Mouse (Mus musculus): ENCODE results near the gene Padi2.

The Padi2 gene

DNA sequence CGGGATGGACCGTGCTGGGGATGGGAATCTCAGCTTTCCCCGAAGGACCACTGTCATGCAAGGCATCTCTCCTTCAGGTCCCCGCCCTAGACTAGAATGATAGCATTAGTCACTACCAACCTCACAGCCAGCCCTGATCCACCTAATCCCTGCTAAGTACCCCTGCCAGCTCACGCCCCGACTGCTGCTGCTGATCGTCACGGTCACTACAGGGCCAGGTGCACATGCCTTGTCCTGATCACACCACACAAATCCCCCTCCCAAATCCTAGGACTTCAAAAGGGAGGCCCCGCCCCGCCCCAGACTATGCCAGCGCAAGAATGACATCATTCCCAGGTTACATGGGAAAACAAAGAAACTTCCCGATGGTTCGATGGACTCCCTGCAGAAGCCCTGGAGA, 24.4 kb upstream of the Padi2 start:
- no peak for DNase-seq

GRCm38 (mm10) chr4:140882365-140882764, 23.8 kb upstream of the Padi2 start:
- DNase-seq = no peak

DNA sequence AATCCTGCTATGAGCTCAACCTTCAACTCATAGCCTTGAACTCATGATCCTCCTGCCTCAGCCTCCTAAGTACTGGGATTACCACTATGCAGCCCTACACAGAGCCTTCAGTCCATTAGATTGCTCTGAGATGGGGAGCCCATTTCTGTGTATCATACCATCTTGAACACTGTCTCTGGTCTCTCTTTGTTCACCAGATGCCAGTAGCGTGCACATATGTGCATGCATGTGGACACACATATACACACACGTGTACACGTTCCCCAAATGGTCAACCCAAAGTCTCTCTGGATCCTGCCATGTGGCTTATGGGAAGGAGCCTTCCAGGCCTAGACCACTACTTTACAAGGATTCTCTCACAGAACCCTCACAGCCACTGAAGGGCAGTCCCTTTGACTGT, 23.2 kb upstream of the Padi2 start:
- no peak for DNase-seq

DNA sequence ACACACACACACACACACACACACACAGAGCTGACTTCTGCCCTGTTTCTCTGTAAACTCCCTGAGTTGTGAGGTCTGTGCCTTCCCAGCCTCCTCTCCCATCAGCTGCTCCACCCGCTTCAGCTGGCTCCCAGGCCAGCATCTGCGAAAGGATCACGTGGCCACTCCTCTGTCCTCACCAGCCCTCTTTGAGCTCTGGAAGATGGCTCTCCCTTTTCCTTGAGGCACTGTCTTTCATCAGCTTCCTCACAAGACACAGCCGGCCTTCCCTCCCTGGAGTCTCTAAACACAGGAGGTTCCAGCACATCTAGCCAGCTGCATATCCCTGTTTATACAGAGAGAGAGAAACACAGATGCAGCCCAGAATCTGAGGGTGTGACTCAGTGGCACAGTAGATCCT, 22.3 kb upstream of the Padi2 start:
- DNase-seq = peak in 1 of 2 experiments; percentile 47

DNA sequence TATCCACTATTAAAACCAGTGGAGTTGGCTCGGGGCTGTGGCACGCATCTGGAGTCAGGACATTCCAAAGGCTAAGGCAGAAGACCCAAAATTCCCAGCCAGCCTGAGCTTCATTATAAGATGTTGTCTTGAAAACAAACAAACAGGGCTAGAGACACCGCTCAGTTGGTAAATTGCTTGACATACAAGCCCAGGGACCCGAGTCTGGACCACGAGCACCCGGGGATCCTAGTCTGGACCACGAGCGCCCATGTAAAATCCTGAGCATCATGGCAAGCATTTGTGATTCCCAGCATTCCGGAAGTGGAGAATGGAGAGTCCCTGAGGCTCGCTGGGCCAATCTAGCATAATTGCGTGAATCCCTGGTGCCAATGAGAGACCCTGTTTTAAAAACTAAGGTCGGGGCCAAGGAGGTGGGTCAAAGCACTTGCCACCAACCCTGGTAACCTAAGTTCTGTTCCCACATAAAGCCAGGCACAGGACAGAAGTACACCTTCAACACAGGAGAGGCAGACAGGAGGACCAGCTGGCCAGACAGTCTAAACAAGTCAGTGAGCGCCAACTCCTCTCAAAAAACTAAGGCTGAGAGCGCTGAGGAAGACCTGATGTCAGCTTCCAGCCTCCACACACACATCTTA, 14.5 kb upstream of the Padi2 start:
- DNase-seq = peak in 1 of 2 experiments; percentile 12

DNA sequence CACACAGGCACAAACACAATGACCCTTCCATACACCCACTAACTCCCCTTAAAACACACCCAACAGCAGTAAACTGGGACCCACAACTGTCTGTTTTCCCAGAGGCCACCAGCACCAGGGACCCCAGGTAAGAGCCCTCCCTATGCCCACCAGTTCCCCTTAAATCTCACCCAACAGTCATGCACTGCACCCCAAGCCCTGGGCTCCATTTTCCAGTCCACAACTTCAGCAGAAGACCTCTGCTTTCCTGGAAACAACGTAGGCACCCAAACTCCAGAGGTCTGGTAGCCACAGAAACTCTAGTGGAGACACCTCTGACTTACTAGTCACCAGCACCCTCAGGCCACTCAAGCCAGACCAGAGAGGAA, 14.0 kb upstream of the Padi2 start:
- DNase-seq = no peak

DNA sequence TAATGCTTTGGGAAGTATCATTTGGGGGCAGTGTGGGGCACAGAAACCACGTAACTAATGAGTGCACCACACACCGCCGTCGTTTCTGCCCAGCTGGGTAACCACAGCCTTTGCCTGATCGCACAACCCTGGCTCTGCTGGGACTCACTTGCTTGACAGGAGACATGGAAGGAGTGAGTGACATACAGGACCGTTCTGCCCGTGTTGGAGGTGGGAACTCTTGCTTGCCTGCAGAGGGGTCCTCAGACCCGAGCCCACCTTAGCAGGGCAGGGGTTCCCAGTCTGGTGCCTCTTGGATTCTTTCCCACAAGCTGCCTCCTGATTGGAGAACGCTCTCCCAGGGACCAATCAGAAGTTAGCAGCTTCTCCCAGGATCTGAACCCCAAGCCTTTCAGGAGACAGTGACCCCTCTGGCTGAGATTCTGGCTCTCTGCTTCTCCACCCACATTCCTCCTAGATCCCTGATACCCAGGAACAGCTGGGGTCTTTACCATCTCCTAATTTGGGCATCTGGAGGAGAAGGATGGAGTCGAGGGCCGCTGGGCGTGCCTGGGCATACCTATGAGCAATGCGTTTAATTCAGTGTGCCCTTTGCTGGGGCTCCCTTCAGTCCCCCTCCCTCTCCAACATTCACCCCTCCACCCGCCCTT, 1.2 kb upstream of the Padi2 start:
- DNase-seq = no peak

GRCm38 (mm10) chr4:140905426-140905871, 695 bp upstream of the Padi2 start:
- no peak for DNase-seq

- no peak for DNase-seq
These were observed 710 bp downstream of the Padi2 start for GRCm38 (mm10) chr4:140906827-140907280.

GRCm38 (mm10) chr4:140907306-140908024, 1.3 kb downstream of the Padi2 start:
- DNase-seq = no peak

DNA sequence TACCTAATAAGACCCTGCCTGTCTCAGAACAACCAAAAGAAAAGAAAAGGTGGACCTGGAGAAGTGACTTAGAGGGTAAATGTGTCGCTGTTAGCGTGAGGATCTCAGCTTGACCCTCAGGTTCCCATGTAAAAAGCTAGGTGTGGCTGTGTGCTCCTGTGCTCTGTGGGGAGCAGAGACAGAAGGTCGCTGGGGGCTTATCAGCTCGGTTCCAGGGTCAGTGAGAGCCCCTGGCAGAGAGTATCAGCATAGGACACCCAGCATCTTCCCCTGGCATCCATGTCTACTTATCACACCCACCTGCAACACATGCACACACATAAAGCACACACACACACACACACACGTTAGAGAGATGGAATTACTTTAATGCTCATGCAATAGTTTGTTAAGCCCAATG, 2.5 kb downstream of the Padi2 start:
- no peak for DNase-seq

GRCm38 (mm10) chr4:140909536-140909935, 3.4 kb downstream of the Padi2 start:
- DNase-seq = no peak

DNA sequence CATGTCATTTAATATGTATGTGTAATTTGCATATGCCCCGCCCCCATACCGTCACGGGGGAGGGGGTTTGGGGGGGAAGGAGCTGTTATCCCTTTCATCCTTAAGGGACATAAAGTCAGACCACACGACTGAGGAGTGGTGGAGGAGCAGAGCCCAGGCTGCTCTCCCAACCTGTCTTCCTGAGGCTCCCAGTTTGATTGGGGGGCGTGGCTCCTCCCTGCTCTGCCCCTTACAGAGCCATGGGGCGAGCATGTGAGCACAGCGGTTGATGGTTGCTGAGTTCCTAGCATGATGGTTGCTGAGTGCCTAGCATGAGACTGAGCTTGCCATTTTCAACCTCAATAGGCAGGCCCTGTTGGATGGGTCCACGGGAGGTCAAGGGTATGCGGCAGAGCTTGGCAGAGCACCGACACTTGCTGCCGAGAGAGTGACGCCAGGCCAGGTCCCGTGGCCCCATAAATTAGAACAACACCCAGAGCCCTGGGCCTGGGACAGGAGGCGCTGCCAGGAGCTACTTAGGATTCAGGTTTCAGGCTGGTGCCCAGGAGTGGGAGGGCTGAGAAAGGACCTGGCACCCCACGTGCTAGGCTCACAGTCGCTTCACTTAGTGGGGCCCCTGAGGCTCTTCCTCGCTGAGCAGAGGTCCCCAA, 4.6 kb downstream of the Padi2 start:
- DNase-seq = peak in 1 of 2 experiments; percentile 22

DNA sequence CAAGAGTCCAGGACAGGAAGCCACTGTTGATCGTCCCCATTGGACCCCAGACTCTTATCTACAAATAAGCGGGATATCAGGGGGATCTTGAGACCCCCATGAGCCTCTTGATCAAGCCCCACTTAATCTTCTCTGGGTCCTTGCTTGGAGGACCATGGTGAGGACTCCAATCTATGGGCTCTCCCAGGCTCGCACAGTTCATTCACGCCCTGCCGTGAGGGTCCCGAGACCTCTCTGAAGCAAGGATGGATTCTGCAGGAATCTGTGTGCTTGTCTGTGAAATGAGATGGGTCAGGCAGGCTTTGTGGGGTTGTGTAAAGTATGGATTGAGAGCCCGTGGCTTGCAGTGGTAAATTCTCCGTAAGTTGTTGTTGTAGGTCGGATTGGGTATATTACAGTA, 5.3 kb downstream of the Padi2 start:
- no peak for DNase-seq

DNA sequence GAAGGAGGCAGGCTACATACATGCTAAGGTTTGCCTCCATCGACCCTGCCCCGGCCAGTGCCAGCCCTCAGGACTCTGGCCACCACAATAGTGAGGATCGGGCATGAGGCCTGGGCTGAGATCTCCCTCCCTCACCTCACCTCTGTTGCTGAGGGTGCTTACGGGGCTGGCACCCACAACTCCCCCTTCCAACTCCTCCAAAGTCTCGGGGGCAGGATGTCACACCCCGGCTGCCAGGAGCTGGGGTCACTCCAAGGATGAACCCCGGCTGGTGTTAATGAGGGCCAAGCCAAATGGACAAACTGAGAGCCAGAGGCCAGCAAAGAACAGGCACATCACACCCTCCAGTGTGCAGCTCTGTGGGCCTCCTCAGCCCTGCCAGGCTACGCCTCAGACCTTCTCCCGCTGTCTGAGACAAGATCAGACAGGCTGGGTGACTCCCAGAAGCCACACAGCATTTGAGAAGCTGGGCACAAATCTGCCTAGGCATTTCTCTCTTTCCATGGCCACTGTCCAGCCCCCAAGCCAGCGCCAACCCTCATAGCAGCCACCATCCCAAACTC, 6.2 kb downstream of the Padi2 start:
- DNase-seq = no peak

- no peak for DNase-seq
These were observed 7.4 kb downstream of the Padi2 start for GRCm38 (mm10) chr4:140913565-140913964.

GRCm38 (mm10) chr4:140914731-140915131, 8.6 kb downstream of the Padi2 start:
- DNase-seq = no peak

DNA sequence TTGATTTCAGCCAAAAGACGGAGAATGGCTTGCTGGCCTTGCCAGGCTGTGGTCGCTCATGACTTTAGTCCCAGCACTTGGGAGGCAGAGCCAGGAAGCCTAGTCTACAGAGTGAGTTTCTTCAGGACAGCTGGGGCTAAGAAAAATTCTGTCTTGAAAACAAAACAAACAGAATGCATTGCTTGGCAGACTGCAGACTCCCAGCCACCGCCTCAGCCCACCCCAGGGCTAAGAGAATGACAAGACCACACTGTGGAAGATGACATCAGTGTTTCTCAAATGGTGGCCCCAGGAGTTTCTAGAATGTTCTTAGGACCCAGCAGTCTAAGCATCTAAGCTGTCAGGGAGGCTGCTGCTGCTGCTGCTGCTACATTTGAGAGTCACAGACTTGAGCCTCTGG, 9.1 kb downstream of the Padi2 start:
- DNase-seq = peak in 1 of 2 experiments; percentile 31

DNA sequence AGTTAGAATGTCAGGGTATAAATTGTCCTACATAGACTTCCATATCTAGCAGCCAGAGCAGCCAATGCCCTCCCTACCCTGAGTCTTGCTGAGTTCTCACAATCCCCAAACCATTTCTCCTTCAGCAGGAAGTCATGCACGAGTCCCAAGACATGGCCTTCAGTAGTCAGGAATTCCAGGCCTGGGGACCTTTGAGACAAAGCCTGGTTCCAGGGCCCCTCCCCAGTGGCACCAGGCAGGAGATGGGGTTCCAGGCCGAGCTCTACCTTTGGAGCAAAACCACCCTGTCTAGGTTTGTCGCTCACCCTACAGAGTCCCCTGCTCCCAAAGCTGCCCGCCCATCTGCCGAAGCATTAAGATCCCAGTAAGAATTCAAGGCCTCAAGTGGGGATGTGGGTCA, 10.2 kb downstream of the Padi2 start:
- peak in 1 of 2 experiments; percentile 9 for DNase-seq

DNA sequence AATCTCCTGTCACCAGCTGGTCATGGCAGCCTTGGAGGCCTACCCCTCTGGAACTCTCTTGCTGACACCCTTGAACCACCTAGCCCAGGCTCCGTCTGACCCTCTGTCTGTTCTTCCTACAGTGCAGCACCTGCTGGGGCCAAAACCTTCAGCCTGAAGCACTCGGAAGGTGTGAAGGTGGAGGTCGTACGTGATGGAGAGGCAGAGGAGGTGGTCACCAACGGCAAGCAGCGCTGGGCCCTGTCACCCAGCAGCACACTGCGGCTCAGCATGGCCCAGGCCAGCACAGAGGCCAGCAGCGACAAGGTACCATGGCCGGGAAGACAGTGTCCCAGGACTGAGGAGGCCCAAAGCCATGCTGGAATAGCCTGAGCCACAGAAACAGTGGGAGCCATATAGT, 11.3 kb downstream of the Padi2 start:
- DNase-seq = peak in 1 of 2 experiments; percentile 15

DNA sequence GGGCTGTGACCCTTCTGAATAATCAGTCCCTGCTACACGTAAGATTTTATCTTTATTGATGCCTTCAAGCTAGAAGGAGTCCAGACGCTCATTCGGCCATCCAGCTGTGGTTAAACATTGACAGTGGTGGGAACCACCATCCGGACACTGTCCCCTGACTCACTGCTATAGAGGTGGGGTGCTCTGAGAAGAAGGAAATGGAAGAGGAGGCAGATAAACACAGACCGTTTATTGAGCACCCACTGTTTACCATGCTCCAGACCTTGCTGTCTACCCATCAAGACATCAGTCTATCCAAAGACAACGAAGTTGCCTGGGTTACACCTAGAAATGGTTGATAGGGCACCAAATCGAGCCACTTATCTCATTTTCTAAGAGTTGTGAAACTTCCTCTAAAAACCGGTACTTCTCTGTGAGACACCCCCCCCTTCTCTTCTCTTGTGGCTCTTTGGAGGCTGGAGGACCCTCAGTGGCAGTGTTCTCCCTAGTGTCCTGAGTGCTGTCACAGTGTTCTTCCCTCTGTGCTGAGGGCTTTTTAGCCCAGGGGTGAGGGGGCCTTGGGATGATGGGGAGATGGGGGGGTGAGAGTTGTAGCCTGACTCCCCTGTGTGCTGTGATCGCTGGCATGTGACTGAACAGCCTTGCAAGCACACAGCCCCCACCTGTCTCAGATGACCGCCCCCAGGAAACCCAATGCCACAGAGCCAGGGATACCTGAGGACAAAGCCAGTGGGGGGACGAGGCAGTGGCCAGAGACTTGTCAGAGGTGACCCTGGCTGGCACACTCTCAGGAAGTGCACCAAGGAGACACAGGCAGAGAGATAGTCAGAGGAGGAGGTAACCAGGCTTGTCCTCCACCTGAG, 14.1 kb downstream of the Padi2 start:
- DNase-seq = peak in 1 of 2 experiments; percentile 8

DNA sequence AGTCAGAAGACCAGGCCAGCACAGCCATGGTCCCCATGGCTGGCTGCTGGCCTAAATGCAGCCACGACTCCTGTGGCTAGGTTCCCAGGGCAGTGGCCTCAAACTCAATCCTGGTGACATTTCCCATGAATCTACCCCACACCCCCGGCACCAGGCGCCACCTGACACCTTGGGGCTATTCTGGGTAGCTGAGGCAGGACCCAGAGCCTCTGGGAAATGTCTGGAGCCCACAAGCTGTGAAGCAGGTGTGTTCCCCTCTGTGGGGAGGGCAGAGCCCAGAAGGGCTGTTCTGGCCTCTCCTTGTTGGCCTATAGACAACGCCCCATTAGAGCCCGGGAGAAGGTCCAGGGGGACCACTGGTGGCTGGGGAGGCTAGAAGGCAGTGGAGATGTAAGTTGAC, 16.4 kb downstream of the Padi2 start:
- DNase-seq = no peak

Measured in lung, postnatal 4 days (tissue).